Mouse (Mus musculus): Measurements from ENCODE around the gene Stk25. TPM values are rescaled to one million over a fixed set of nuclear protein-coding genes. Genes with fewer than 3 reads are reported as not detected.

The Stk25 gene
- polyA plus RNA-seq, 2 experiments from 2014 or later, result 31.2 to 42.6 TPM

- ATAC-seq, result peak; percentile 85
Observed at GRCm38 (mm10) chr1:93668791-93669548, 10.5 kb upstream of the Stk25 start.

GRCm38 (mm10) chr1:93667760-93668400 lies 9.4 kb upstream of the Stk25 start:
- peak; percentile 56 for ATAC-seq

GRCm38 (mm10) chr1:93657025-93657360 lies 1.5 kb downstream of the Stk25 start:
- ATAC-seq, result no peak

- no peak for ATAC-seq
Observed at GRCm38 (mm10) chr1:93656325-93657024, 2.0 kb downstream of the Stk25 start.

GRCm38 (mm10) chr1:93654798-93655197 lies 3.7 kb downstream of the Stk25 start:
- no peak for ATAC-seq

GRCm38 (mm10) chr1:93654275-93654674 lies 4.2 kb downstream of the Stk25 start:
- no peak for ATAC-seq

- no peak for ATAC-seq
Observed at GRCm38 (mm10) chr1:93649604-93650172, 8.8 kb downstream of the Stk25 start.

- no peak for ATAC-seq
Observed at GRCm38 (mm10) chr1:93642692-93643091, 15.8 kb downstream of the Stk25 start.

GRCm38 (mm10) chr1:93641978-93642377 lies 16.5 kb downstream of the Stk25 start:
- no peak for ATAC-seq

GRCm38 (mm10) chr1:93636211-93636897 lies 22.1 kb downstream of the Stk25 start:
- ATAC-seq, result no peak

GRCm38 (mm10) chr1:93635580-93636192 lies 22.8 kb downstream of the Stk25 start:
- ATAC-seq, result peak; percentile 98

- peak; percentile 11 for ATAC-seq
Observed at GRCm38 (mm10) chr1:93635091-93635579, 23.3 kb downstream of the Stk25 start.

GRCm38 (mm10) chr1:93634481-93634891 lies 24.0 kb downstream of the Stk25 start:
- no peak for ATAC-seq

GRCm38 (mm10) chr1:93632723-93633122 lies 25.7 kb downstream of the Stk25 start:
- no peak for ATAC-seq

- ATAC-seq, result no peak
Observed at GRCm38 (mm10) chr1:93630796-93631195, 27.7 kb downstream of the Stk25 start.

GRCm38 (mm10) chr1:93624502-93624901 lies 34.0 kb downstream of the Stk25 start:
- no peak for ATAC-seq

- no peak for ATAC-seq
Observed at GRCm38 (mm10) chr1:93618948-93619347, 39.5 kb downstream of the Stk25 start.

- ATAC-seq, result no peak
Observed at GRCm38 (mm10) chr1:93618059-93618748, 40.3 kb downstream of the Stk25 start.

- ATAC-seq, result no peak
Observed at GRCm38 (mm10) chr1:93609762-93610161, 48.7 kb downstream of the Stk25 start.

GRCm38 (mm10) chr1:93608696-93609245 lies 49.7 kb downstream of the Stk25 start:
- no peak for ATAC-seq

All from CD4-positive, CD25-positive, alpha-beta regulatory T cell, adult 4 months (primary cell).